Mouse (Mus musculus) lung, postnatal 0 days (tissue): ENCODE data around the gene Foxp4. TPM values are rescaled to one million over a fixed set of nuclear protein-coding genes. Genes with fewer than 3 reads are reported as not detected.

Source experiments
- ATAC-seq: fragments of 200-750 bp; cut with Nextera tagmentation; 2 replicates; pipeline ENCODE4 v1.8.0; 2017; ENCODE audit warnings: moderate library complexity
- DNase-seq: peaks from one replicate; pipeline ENCODE4 v3.0.0-alpha.2; 2016; ENCODE audit warnings: low spot score
- H3K27ac ChIP-seq: fragments of 300-500 bp; sonication (generic); 2 replicates; pipeline ENCODE4 v1.5.1; 2014; ENCODE audit warnings: antibody characterized with exemption, mild to moderate bottlenecking, low read length, mixed read lengths
- H3K27me3 ChIP-seq: fragments of 300-500 bp; sonication (generic); replicated peaks from 2 replicates; pipeline ENCODE4 v1.6.1; 2014; ENCODE audit warnings: low read length, mixed read lengths; ENCODE audit not compliant: insufficient read depth
- H3K36me3 ChIP-seq: fragments of 300-500 bp; sonication (generic); 2 replicates; pipeline ENCODE4 v1.6.1; 2014; ENCODE audit warnings: low read length, mixed read lengths; ENCODE audit not compliant: insufficient read depth
- H3K4me1 ChIP-seq: fragments of 300-500 bp; sonication (generic); 2 replicates; pipeline ENCODE4 v1.6.1; 2014; ENCODE audit warnings: antibody characterized with exemption, low read depth, low read length, mixed read lengths; ENCODE audit not compliant: insufficient read depth
- H3K4me2 ChIP-seq: fragments of 300-500 bp; sonication (generic); replicated peaks from 2 replicates; pipeline ENCODE4 v1.6.1; 2014; ENCODE audit warnings: low read depth, mild to moderate bottlenecking, low read length, moderate library complexity, mixed read lengths
- H3K4me3 ChIP-seq: fragments of 300-500 bp; sonication (generic); 2 replicates; pipeline ENCODE4 v1.5.1; 2014; ENCODE audit warnings: low read depth, low read length
- H3K9ac ChIP-seq: fragments of 300-500 bp; sonication (generic); replicated peaks from 2 replicates; pipeline ENCODE4 v1.6.1; 2014; ENCODE audit warnings: low read depth, mild to moderate bottlenecking
- H3K9me3 ChIP-seq: fragments of 300-500 bp; sonication (generic); 2 replicates; pipeline ENCODE4 v1.6.1; 2016; ENCODE audit warnings: low read length, mixed read lengths
- CTCF ChIP-seq: IDR thresholded peaks from 2 replicates; pipeline ENCODE4 v1.5.1; 2016; ENCODE audit warnings: antibody characterized with exemption, mild to moderate bottlenecking
- EP300 ChIP-seq: IDR thresholded peaks from 2 replicates; pipeline ENCODE4 v1.6.1; 2016; ENCODE audit warnings: antibody characterized with exemption, mild to moderate bottlenecking, control low read depth
- WGBS: fragments of 180-500 bp; shearing (Covaris S2); extraction: QIAGEN DNeasy Blood & Tissue Kit; methylation state at CpG from one replicate; pipeline ENCODE4 v1.1.7; 2014; 5-methylcytosine and 5-hydroxymethylcytosine counted together
- polyA plus RNA-seq: library from polyadenylated mRNA; unstranded; fragments of >200 nt; fragmentation: Nextera tagmentation; extraction: Ambion mirVana; gene quantifications from 2 replicates; pipeline ENCODE4 v1.2.1, GENCODE M21; 2015

Foxp4 gene
- 10.2 and 14.3 TPM in 2 replicates for polyA plus RNA-seq

DNA sequence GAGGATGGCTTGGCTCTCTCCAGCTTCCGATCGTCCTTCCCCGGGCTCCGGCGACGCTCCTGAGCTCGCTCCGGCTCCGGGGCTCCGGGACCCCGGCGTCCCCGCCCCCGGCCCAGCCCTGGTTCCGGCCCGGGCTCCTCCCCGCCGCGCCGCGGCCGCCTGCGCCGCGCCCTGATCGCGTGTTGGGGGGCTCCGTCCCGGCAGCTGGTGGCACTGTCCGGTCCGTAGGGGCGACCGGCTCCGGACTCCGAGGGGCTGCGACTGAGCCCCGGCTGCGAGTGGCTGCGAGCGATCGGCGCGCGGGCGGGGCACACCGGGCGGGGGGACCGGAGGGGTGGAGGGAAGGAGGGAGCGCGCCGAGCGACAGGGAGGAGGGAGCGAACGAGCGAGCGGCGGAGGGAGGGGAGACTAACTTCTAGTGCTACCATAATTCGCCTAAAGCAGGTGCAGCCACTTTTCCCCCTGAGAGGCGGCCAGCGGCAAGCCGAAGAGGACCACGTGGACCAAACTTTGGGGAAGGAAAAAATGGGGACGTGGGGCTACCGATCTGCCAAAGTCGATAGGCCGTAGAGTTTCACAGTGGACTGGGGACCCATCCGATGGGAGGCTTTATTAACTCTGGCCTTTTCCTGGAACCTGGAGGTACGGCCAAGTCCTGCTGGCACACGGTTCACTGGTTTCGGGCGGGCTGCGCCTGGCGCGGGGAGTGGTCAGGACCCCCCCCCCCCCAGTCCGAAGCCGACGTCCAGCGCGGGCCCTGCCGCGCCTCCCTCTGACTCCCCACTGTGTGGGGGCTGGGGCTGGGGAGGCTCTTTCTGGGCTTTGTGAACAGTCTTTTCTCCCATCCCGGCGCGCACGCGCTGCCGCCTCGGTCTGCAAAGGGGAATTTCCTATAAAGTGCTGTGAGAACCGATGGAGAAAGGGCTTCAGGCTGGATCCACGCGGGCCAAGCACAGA is at the start of gene Foxp4:
TSS of gene Foxp4 (minus strand) at position 263 of the 957 bp plus-strand sequence.
- ATAC-seq (peak; percentile 89), DNase-seq (peak; percentile 97)
- Histone ChIP-seq H3K4me2 (peak within 1 kb of the TSS; percentile 97), H3K4me3 (peak within 1 kb of the TSS; percentile 89), H3K27ac (peak within 1 kb of the TSS; percentile 94), H3K4me1 (peaks cover 10% of the 10 kb centered on the region; the same call in 1 of the 2 replicates), H3K9me3 (no peaks in the 10 kb centered on the region), H3K27me3 (no peaks in the 10 kb centered on the region), H3K36me3 (no peaks in the 10 kb centered on the region), H3K9ac (peak within 1 kb of the TSS; percentile 76)
- TF ChIP-seq CTCF (no peak; the same call in 1 of the 2 replicates), EP300 (no peak)
- under 1% methylated on average over 77 of the region's 91 CpGs for WGBS

DNA sequence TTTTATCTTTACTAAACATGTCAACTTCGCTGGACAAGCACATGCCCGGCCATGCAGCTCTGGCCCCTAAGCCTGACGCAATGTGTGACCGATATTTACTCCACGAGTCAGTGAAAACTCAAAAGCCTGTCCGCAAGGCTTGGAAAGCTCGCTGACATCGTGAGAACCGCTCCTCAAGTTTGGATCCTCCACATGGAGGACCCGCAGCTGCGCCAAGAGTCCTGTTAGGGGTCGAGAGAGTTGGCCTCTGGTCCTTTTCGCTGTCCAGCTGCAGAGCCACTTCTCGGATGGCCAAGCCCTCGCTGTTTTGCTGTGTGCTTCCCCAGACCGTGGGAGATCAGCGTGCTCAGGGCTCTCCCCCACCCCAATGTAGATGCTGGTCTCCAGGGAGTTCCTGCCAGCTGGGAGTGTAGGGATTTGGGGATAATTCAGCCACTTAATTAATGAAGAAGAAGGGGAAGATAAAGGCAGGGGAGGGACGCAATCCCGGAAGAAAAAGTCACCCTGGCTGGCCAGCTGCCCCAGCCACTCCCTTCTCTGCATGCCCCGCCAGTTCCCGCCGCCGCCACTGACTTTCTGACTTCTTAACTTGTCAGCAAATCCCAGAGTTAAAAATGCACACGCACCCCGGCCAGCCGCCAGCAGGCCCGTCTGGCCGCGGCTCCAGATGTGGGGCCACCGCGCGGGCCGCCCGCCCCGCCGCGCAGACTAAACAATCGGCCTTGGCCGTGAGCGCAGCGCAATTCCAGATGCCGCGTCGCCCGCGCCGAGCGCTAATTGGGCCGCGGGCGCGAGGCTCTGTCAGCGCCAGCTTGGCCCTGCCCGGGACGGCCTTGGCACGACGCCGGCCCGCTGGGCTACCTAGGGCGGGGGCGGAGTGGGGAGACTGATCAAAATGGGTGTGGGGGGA is 49.4 kb upstream of the Foxp4 start:
- TF ChIP-seq CTCF: no peak
- TF ChIP-seq EP300: 0 out of 2 replicates have a peak, but pooled peaks have one; percentile 16
- Histone ChIP-seq H3K4me2 (peak overlapping the region; percentile 81), H3K9ac (0 out of 2 replicates have a peak overlapping the region, but pooled peaks have one; percentile 12), H3K9me3 (no peaks in the 10 kb centered on the region), H3K4me3 (peak overlapping the region; percentile 39), H3K36me3 (no peaks in the 10 kb centered on the region), H3K27me3 (no peaks in the 10 kb centered on the region), H3K4me1 (peaks cover 22% of the 10 kb centered on the region), H3K27ac (peak overlapping the region; percentile 84)
- DNase-seq (peak; percentile 90), ATAC-seq (peak; percentile 78)
- 2% methylated on average over 55 of the region's 61 CpGs for WGBS

DNA sequence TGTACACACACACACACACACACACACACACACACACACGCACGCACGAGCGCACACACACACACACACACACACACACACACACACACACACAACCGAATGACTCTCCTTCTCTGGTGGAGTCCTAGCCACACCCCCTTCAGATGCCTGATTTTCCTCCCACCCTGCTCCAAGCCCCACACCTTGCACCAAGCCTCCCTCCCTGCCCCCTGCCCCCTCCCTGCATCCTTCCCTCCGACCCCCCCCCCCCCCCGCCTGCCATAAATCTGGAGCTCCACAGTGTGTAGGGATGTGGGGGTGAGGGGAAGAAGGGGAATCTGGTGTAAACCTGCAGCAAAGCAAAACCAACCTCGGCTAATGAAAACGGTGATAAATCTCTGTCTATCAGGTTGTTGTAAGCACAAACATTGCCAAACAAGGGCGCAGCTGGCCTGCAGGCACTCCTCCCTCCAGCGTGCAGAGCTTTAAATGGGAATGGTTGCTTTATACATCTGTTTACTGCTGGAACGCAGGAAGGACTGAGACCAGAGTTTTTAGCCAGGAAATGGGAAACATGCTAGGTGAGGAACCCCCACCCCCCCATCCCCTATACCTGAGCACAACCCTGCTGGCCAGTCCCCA is 41.5 kb upstream of the Foxp4 start:
- DNase-seq: no peak
- Histone ChIP-seq H3K4me1 (no peaks in the 10 kb centered on the region), H3K27ac (no peak overlapping the region), H3K4me3 (no peak overlapping the region), H3K36me3 (no peaks in the 10 kb centered on the region), H3K9ac (no peak overlapping the region), H3K9me3 (no peaks in the 10 kb centered on the region), H3K4me2 (no peak overlapping the region), H3K27me3 (no peaks in the 10 kb centered on the region)
- no peak for ATAC-seq
- 23% methylated on average over 6 of the region's 12 CpGs for WGBS
- TF ChIP-seq CTCF (no peak), EP300 (no peak)

DNA sequence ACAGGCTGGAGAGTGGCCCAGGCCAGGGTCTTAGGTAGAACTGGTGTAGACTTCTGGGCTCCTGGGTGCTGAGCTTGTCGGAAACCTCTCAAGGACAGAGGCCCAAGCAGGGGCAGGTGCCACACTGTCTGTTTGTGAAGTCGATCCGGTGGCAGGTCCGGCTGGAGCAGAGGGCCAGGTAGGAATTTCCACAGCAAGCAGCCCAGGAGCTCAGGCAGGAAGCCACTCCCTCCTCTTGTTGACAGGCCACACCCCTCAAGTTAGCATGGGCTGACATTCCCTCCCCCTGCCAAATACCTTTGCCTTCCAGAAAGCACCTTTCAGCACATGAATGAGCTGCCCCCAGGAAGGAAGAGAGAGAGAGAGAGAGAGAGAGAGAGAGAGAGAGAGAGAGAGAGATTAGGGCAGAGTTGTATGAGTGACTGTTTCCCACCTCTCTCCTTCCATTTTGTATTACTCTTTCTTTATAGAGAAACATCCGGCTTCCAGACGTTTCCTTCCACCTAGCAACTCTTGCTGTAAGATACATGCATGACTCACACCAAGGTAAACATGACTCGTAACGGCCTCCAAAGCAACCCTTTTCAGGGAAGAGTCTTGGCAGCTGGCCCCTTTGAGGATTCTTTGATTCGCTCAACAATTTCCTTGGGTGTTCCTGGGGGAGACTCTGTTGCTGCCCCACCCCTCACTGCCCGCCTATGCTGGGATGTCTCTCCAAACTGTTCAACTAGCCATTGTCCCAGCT is 33.8 kb upstream of the Foxp4 start:
- no peaks in the 10 kb centered on the region for H3K27me3 ChIP-seq
- 18% methylated on average over 10 of the region's 10 CpGs for WGBS
- H3K9me3 ChIP-seq: no peaks in the 10 kb centered on the region
- no peak overlapping the region for H3K4me3 ChIP-seq
- DNase-seq: peak; percentile 92
- peak; percentile 87 for ATAC-seq
- no peaks in the 10 kb centered on the region for H3K4me1 ChIP-seq
- H3K4me2 ChIP-seq: no peak overlapping the region
- no peak overlapping the region for H3K9ac ChIP-seq
- peak overlapping the region; percentile 89 for H3K27ac ChIP-seq
- TF ChIP-seq CTCF (no peak), EP300 (peak; percentile 91)
- no peaks in the 10 kb centered on the region for H3K36me3 ChIP-seq

DNA sequence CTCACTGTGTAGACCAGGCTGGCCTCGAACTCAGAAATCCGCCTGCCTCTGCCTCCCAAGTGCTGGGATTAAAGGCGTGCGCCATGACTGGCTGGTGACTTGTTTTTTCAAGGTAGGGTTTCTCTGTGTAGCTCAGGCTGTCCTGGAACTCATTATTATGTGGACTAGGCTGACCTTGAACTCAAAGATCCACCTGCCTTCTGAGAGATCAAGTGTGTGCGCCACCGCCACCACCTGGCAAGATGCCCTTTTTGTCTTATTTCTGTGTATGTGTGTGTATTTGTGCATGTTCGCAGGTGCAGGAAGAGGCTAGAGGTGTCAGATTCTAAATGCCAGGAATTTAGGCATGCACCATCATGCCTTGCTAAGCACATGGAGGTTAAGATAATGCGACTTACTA is 32.0 kb upstream of the Foxp4 start:
- Histone ChIP-seq H3K36me3 (no peaks in the 10 kb centered on the region), H3K4me3 (no peak overlapping the region), H3K27me3 (0 out of 2 replicates have a peak, but pooled peaks cover 4% of the 10 kb centered on the region), H3K4me2 (no peak overlapping the region), H3K9me3 (no peaks in the 10 kb centered on the region), H3K9ac (no peak overlapping the region), H3K4me1 (no peaks in the 10 kb centered on the region), H3K27ac (no peak overlapping the region)
- TF ChIP-seq EP300 (no peak), CTCF (no peak)
- ATAC-seq: no peak
- DNase-seq: no peak
- WGBS: 89% methylated on average over 8 of the region's 8 CpGs
